Mouse (Mus musculus) liver, embryonic 16.5 days (tissue): ENCODE measurements at regions not wholly inside any gene's neighbourhood (a gene's known extent, or its start where the extent isn't known, plus 50 kb on each side); places are given as distances from the start of the nearest gene placed in this dataset.

ENCODE experiments used
- ATAC-seq: fragments of 200-750 bp; cut with Nextera tagmentation; 2 replicates; pipeline ENCODE4 v1.8.0; 2017; ENCODE audit warnings: low read depth, mild to moderate bottlenecking, moderate number of reproducible peaks, moderate library complexity
- H3K27ac ChIP-seq: fragments of 300-500 bp; sonication (generic); 2 replicates; pipeline ENCODE4 v1.5.1; 2014; ENCODE audit warnings: mild to moderate bottlenecking, low read length
- H3K27me3 ChIP-seq: fragments of 300-500 bp; sonication (generic); 2 replicates; pipeline ENCODE4 v1.6.1; 2014; ENCODE audit warnings: low read depth, low read length, mixed read lengths; ENCODE audit not compliant: control insufficient read depth, insufficient read depth
- H3K36me3 ChIP-seq: fragments of 300-500 bp; sonication (generic); 2 replicates; pipeline ENCODE4 v1.6.1; 2014; ENCODE audit warnings: mild to moderate bottlenecking; ENCODE audit not compliant: control insufficient read depth, insufficient read depth
- H3K4me1 ChIP-seq: fragments of 300-500 bp; sonication (generic); 2 replicates; pipeline ENCODE4 v1.6.1; 2014; ENCODE audit warnings: low read depth, low read length, mixed read lengths; ENCODE audit not compliant: control insufficient read depth
- H3K4me2 ChIP-seq: fragments of 300-500 bp; sonication (generic); 2 replicates; pipeline ENCODE4 v1.6.1; 2014; ENCODE audit warnings: low read depth, low read length, mixed read lengths
- H3K4me3 ChIP-seq: fragments of 300-500 bp; sonication (generic); 2 replicates; pipeline ENCODE4 v1.5.1; 2014; ENCODE audit warnings: low read depth, mild to moderate bottlenecking, low read length
- H3K9ac ChIP-seq: fragments of 300-500 bp; sonication (generic); 2 replicates; pipeline ENCODE4 v1.6.1; 2014; ENCODE audit warnings: low read depth, low read length
- H3K9me3 ChIP-seq: fragments of 300-500 bp; sonication (generic); replicated peaks from 2 replicates; pipeline ENCODE4 v1.6.1; 2016; ENCODE audit warnings: low read length; ENCODE audit not compliant: control insufficient read depth
- WGBS: fragments of 180-500 bp; shearing (Covaris S2); extraction: QIAGEN DNeasy Blood & Tissue Kit; methylation state at CpG from one replicate; pipeline ENCODE4 v1.1.7; 2014; ENCODE audit not compliant: insufficient replicate concordance; 5-methylcytosine and 5-hydroxymethylcytosine counted together

DNA sequence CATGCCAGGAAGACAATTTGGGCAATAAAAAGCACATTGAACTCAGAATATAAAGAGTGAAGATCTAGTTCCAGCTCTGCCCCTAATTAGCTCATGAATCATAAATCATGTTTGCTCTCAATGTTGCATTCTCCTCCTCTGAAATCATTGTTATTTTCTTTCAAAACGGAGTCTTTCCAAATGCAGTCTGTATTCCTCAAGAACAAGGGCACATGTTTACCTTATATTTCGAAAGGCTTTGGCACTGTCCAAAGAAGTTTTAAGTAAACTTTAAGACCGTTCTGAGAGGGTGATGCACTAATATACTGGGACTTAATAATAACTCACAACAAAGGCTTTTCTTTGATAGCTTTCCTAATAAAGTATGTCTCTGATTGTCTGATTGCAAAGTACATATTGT, 204.3 kb upstream of the Nampt start:
- Histone ChIP-seq H3K27ac (no peak overlapping the region), H3K4me2 (no peak overlapping the region), H3K27me3 (no peaks in the 10 kb centered on the region), H3K36me3 (no peaks in the 10 kb centered on the region), H3K9ac (no peak overlapping the region), H3K4me1 (no peaks in the 10 kb centered on the region), H3K4me3 (no peak overlapping the region), H3K9me3 (no peaks in the 10 kb centered on the region)
- ATAC-seq = no peak
- 53% methylated on average over 3 of the region's 3 CpGs for WGBS

DNA sequence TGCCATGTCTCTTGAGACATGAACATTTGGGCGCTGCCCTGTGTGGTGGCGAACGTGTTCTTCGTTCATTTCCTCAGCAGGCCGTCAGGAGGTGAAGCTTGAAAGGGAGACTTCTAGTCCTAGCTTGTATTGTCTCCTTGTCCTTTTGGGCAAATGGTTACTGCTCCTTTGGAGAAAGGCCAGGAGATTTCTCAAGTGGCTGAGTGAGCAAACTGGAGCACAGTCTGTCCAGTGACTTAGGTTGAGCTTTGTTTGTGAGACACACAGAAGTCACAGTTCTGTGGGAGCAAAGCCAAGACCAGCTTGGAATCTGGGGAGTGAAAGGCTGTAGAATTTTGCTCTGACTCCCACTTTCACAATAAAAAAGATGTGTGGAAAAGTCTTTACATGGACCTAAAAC, 203.3 kb upstream of the Nampt start:
- no peak for ATAC-seq
- 84% methylated on average over 5 of the region's 5 CpGs for WGBS
- Histone ChIP-seq H3K27me3 (no peaks in the 10 kb centered on the region), H3K4me1 (no peaks in the 10 kb centered on the region), H3K9me3 (no peaks in the 10 kb centered on the region), H3K9ac (no peak overlapping the region), H3K4me2 (no peak overlapping the region), H3K4me3 (no peak overlapping the region), H3K27ac (no peak overlapping the region), H3K36me3 (no peaks in the 10 kb centered on the region)

DNA sequence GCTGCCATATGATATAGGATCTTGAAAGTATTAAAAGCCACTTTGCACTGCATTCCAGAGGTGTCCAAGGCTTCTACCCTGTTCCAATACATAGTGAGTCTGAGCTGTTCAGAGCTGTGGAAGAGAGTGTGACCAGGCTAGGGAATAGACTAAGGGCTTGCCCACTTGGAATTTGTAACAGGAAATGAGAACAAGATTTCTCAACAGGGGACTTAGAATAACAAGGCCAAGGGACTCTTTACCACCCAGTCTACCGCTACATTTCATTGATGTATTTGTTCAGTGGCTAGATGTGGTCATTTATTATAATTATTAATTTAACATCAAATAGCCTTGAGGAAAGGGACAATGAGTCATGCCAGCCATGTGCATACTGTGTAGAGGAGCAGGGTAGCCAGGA, 202.3 kb upstream of the Nampt start:
- no peak for ATAC-seq
- Histone ChIP-seq H3K27me3 (no peaks in the 10 kb centered on the region), H3K36me3 (no peaks in the 10 kb centered on the region), H3K9ac (no peak overlapping the region), H3K9me3 (no peaks in the 10 kb centered on the region), H3K27ac (no peak overlapping the region), H3K4me2 (no peak overlapping the region), H3K4me3 (no peak overlapping the region), H3K4me1 (no peaks in the 10 kb centered on the region)
- WGBS = 68% methylated on average over 1 of the region's 1 CpGs

DNA sequence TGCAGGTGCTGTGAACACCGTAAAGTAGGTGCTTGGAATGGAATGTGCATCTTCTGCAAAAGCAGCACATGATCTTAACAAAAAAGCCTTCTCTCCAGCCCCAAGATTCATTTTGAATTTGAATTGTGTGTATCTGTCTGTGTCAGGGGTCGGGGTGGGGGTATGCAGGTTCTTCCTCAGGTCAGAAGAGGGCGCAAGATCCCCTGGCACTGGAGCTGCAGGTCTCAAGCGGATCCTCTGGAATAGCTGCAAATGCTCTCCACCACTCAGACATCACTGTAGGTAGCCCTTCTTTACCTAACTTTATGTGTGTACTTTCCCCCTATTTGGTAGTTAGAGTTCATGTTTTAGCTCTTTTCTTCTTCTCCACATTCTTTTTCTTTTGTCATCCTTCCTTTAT, 199.5 kb upstream of the Nampt start:
- no peaks in the 10 kb centered on the region for H3K9me3 ChIP-seq
- no peak overlapping the region for H3K27ac ChIP-seq
- WGBS = 64% methylated on average over 4 of the region's 4 CpGs
- H3K4me3 ChIP-seq = no peak overlapping the region
- H3K4me1 ChIP-seq = no peaks in the 10 kb centered on the region
- H3K9ac ChIP-seq = no peak overlapping the region
- no peaks in the 10 kb centered on the region for H3K27me3 ChIP-seq
- no peak overlapping the region for H3K4me2 ChIP-seq
- no peak for ATAC-seq
- H3K36me3 ChIP-seq = no peaks in the 10 kb centered on the region

DNA sequence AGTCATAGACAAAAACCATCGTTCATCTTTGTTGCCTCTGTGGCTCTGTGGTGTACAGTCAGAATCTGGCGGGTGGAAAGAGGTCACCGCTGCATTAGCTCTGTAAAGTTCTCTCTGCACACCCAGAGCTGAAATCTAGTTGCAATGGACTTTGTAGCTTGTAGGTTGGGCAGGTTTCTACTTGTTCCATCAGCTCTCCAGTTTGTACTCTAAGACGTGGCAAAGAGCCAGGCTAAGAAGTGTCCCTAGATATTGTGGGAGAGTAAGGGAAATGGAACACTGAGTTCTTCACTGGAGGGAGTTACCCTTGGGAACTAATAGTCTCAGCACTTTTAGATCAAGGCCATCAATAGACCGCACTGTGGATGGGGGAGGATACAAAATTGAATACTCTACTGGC, 197.6 kb upstream of the Nampt start:
- no peaks in the 10 kb centered on the region for H3K9me3 ChIP-seq
- no peak for ATAC-seq
- no peaks in the 10 kb centered on the region for H3K36me3 ChIP-seq
- no peak overlapping the region for H3K9ac ChIP-seq
- no peak overlapping the region for H3K4me2 ChIP-seq
- 60% methylated on average over 5 of the region's 5 CpGs for whole genome bisulfite sequencing
- H3K27me3 ChIP-seq = no peaks in the 10 kb centered on the region
- no peak overlapping the region for H3K4me3 ChIP-seq
- no peak overlapping the region for H3K27ac ChIP-seq
- no peaks in the 10 kb centered on the region for H3K4me1 ChIP-seq

DNA sequence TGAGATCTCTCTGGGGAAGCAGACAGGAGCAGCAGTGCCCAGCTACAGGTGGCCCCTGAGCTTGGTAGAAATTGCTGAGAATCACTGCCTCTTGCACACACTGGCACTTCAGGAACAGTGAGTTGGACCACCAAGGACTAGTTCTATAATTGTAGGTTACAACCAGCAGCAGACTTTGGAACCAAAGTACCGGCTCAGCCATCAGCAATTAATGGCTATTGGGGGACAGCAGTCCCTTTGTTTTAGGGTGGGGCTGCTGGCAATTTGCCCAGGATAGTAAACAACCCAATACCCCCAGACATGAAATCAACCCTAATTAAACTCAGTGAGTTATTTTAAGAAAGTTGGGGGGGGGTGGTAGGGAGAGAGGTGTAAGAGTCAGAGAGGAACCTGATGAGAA, 190.8 kb upstream of the Nampt start:
- Histone ChIP-seq H3K27me3 (no peaks in the 10 kb centered on the region), H3K4me3 (no peak overlapping the region), H3K36me3 (no peaks in the 10 kb centered on the region), H3K27ac (no peak overlapping the region), H3K9me3 (no peaks in the 10 kb centered on the region), H3K9ac (no peak overlapping the region), H3K4me1 (no peaks in the 10 kb centered on the region), H3K4me2 (no peak overlapping the region)
- ATAC-seq = no peak
- 58% methylated on average over 1 of the region's 1 CpGs for WGBS

DNA sequence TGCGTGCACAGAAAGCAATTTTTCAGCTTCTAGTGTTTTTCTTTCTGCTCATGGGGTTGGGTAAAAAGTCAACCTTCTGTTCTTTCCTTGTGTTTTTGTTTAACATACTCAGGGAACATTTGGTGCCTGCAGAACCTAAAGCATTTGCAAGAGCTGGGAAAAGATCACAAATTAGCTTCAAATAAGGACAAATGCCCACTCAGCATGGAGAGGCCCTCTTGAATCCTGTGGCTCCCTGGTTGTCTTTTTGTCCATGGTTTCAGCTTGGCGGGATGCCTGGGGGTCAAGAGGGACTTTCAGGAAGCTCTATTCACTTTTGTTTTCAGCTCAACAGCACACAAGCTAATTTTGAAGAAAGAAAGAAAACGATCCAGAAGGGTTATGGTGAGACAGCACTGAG, 186.4 kb upstream of the Nampt start:
- no peaks in the 10 kb centered on the region for H3K27me3 ChIP-seq
- ATAC-seq = no peak
- no peaks in the 10 kb centered on the region for H3K9me3 ChIP-seq
- no peaks in the 10 kb centered on the region for H3K36me3 ChIP-seq
- 47% methylated on average over 3 of the region's 3 CpGs for whole genome bisulfite sequencing
- H3K4me3 ChIP-seq = no peak overlapping the region
- H3K9ac ChIP-seq = no peak overlapping the region
- no peak overlapping the region for H3K4me2 ChIP-seq
- no peak overlapping the region for H3K27ac ChIP-seq
- no peaks in the 10 kb centered on the region for H3K4me1 ChIP-seq

DNA sequence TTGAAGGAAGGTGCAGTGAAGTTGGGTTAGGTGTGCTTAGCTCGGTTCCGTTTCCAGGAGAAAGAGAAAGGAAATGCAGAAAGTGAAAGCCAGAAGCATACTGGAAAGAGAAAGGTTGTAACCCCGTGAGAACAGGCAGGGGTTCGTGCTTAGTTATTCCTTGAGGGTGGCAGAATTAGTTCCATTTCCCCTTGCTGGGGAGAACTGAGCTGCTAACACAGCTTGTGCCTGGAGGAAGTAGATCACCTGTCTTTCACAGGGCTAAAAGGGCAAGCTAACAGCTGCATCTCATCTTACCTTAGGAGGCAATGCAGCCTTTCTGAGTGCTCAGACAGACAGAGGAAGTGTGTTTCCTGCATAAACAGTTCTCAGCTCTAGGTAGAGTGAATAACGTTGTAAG, 184.3 kb upstream of the Nampt start:
- H3K9me3 ChIP-seq = no peaks in the 10 kb centered on the region
- H3K27ac ChIP-seq = no peak overlapping the region
- no peaks in the 10 kb centered on the region for H3K27me3 ChIP-seq
- H3K36me3 ChIP-seq = no peaks in the 10 kb centered on the region
- no peak overlapping the region for H3K4me2 ChIP-seq
- 19% methylated on average over 5 of the region's 5 CpGs for WGBS
- ATAC-seq = no peak
- H3K9ac ChIP-seq = no peak overlapping the region
- no peak overlapping the region for H3K4me3 ChIP-seq
- H3K4me1 ChIP-seq = no peaks in the 10 kb centered on the region

DNA sequence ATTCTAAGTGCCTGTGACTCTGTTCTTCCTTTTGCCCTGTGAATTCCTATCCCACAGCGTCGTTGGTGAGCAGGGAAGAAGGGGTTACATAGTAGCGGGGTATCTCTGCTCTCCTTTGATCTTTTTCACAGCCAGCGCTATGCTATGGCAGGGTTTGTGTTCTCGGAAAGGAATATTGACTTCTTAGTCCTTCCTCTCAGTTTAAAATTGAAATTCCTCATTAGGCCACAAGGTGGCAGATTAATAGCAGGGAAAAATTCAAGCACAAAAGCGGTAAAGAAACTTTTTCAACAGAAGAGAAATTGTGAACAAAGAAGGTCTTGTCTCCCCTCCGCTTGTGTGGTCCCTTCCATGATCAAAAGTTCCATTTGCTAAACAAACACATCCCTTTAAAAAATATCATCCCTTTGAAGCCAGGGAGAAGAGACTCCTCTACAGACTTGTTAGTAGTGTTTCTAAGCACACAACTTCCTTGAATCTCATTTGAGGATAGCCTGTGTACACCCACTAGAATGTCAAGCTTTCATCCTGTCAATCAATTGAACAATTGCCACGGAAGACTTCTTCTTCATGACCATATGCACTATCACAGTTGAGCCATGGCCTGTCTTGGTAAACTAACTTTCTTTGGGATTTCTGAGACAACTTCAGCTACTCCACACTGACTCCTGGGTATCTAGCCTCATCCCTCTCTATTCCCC, 181.8 kb upstream of the Nampt start:
- H3K27ac ChIP-seq = no peak overlapping the region
- no peaks in the 10 kb centered on the region for H3K27me3 ChIP-seq
- H3K9me3 ChIP-seq = no peaks in the 10 kb centered on the region
- no peak overlapping the region for H3K9ac ChIP-seq
- H3K4me2 ChIP-seq = no peak overlapping the region
- ATAC-seq = no peak
- WGBS = 3% methylated on average over 8 of the region's 8 CpGs
- H3K36me3 ChIP-seq = no peaks in the 10 kb centered on the region
- H3K4me1 ChIP-seq = no peaks in the 10 kb centered on the region
- H3K4me3 ChIP-seq = no peak overlapping the region
